Mouse (Mus musculus): ENCODE results near the gene Dctpp1. TPM values are rescaled to one million over a fixed set of nuclear protein-coding genes. Genes with fewer than 3 reads are reported as not detected.

The Dctpp1 gene
- polyA plus RNA-seq (2017; shearing (Covaris generic)) = 10 to 100 TPM; 50.9 to 60.3 TPM

GRCm38 (mm10) chr7:127260309-127261111, at the start of gene Dctpp1:
TSS of gene Dctpp1 (minus strand) at chr7:127260709.

DNA sequence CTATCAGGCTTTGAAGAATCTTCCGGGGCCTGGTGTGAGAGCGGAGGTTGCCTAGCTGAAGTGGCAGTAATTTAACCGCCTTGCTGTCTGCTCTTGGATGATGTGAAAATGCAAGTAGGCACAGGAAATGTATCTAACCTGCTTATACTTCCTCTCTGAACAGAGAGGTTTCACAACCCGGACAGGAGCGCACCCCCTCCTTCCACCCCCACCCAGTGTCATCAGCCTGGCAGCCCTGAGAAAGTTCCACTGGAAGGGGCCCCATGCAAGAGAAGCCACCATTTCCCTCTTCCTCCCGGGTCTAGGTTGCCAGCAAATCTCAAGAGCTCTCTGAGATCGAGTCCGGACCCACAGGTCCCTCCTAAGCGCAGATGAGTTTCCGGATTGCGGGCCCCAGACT, 35.6 kb upstream of the Dctpp1 start, which contains the start of gene Itgal:
Gene Itgal (plus strand): TSS at position 163 of the 400 bp plus-strand sequence.

DNA sequence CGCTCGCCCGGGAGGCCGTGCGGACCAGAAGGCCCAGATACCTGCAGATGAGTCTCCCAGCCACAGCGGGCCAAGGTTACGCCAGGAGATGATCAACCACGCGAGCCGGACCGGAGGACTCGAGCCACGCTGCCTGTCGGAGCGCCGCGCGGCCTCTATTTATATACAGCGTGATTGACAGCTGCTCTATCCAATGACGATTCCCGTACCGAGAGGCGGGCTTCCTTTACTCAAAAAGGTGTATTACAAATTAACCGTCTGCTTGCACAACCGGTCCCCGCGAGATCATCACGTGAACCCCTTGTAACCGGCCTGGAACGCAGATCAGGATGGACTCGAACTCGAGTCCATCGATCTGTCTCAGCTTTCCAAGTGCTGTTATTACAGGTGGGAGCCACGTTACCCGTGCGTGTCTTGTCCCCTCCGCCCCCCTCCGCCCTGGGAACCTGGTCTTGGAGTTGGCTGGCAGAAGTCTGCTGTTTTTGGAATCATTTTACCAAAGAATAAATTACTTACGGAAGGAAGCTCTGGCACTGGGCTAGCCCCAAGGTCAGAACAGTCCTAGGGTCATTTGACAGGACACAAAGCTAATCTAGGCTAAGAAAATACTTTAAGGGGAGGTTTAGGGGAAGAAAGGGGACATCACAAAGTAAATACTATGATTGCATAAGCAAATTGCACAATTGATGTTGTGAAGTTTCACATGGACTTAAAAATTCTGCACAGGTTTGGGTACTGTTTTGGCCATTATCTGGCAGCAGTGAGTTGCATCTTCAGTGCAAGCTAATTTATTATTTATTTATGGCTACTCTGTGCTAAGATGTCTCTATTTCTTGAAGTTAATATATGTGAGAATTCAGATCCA, 13.6 kb upstream of the Dctpp1 start, which contains the start of gene Sephs2:
Gene Sephs2 (minus strand): TSS at position 131 of the 865 bp plus-strand sequence.

GRCm38 (mm10) chr7:127243870-127244657, 16.4 kb downstream of the Dctpp1 start, which contains the start of gene Zfp771:
TSS of gene Zfp771 (plus strand) at chr7:127244274.

DNA sequence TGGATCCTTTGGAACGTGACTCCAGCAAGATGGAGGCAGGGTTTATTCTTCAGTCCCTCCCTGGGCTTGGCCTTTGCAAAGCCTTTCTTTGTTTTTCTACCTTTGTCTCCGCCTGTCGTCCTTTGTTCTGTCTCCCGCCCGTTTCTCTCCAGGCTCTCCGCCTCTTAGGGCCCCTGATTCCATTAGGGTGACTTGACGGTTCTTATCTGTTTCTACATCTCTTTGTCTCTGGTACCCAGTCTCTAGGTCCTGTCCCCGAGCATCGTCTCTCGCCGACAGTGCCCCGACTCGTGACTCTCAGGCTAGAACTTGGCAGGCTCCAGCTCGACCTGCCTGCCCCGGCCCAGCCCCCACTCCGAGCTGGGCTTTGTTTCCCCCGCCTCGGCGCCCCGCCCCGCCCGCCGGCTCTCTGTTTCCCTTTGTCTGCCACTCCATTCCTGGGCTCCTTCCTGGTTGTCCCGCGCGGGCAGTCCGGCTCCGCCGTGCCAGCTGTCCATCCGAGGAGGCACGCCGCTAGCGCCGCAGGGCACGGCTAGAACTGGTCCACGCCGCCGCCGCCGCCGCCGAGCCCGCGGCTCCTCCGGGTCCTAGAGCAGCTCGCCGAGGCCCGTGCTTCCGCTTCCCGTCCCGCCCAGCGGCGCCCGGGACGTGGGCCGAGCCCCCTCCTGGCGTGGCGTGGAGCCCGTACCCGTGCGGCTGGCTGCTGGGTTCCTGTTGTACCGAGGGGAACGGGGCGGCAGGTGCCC, 27.7 kb downstream of the Dctpp1 start, which contains the start of the genes Zfp553 and Sept1:
Gene Zfp553 (plus strand): TSS at position 440 of the 746 bp plus-strand sequence.
Gene Sept1 (minus strand): TSS at position 509 of the 746 bp plus-strand sequence.

GRCm38 (mm10) chr7:127208553-127209438, 51.7 kb downstream of the Dctpp1 start, which contains the start of gene Mylpf:
TSS of gene Mylpf (plus strand) at chr7:127208890.

DNA sequence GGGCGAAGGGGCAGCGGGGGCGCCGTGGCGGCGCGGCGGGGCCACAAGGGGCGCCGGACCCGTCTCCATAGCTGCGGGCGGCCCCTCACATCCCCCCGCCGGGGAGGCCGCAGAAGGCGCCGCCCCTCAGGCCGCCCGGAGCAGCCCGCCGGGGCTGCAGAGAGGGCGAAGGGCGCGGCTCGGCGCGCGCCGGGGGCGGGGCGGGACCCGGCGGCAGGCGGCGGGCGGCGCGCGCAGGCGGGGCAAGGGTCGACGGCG, 52.3 kb downstream of the Dctpp1 start, which contains the start of gene Tbc1d10b:
Gene Tbc1d10b (minus strand): TSS at position 174 of the 258 bp plus-strand sequence.

Other genes starting within 250 kb of the Dctpp1 start
- gene Mvp, start 246.1 kb downstream of the Dctpp1 start, polyA plus RNA-seq (2017; shearing (Covaris generic)) = 10 to 100 TPM; 19.5 to 57.5 TPM
- 1 to 10 TPM in 1 of 2 experiments, under 1 TPM in 1; 0.54 to 1.7 TPM for gene Pagr1b, start 244.2 kb downstream of the Dctpp1 start, polyA plus RNA-seq (2017; shearing (Covaris generic))
- gene Pagr1a, start 243.4 kb downstream of the Dctpp1 start, polyA plus RNA-seq (2017; shearing (Covaris generic)) = 100 to 1,000 TPM in 1 of 2 experiments, 10 to 100 TPM in 1; 99.8 to 119 TPM
- gene Gm42742, start 239.6 kb downstream of the Dctpp1 start, polyA plus RNA-seq (2017; shearing (Covaris generic)) = 10 to 100 TPM; 31.2 to 33.4 TPM
- 1 to 10 TPM; 6.4 to 8.6 TPM for gene Prrt2, start 239.5 kb downstream of the Dctpp1 start, polyA plus RNA-seq (2017; shearing (Covaris generic))
- 100 to 1,000 TPM; 117 to 145 TPM for gene Maz, start 233.7 kb downstream of the Dctpp1 start, polyA plus RNA-seq (2017; shearing (Covaris generic))
- gene Kif22, start 218.2 kb downstream of the Dctpp1 start, polyA plus RNA-seq (2017; shearing (Covaris generic)) = 10 to 100 TPM; 20.0 to 37.5 TPM
- not detected for gene Zg16, start 173.4 kb downstream of the Dctpp1 start, polyA plus RNA-seq (2017; shearing (Covaris generic))
- 100 to 1,000 TPM; 267 to 384 TPM for gene AI467606, start 169.3 kb downstream of the Dctpp1 start, polyA plus RNA-seq (2017; shearing (Covaris generic))
- gene Qprt, start 138.5 kb downstream of the Dctpp1 start, polyA plus RNA-seq (2017; shearing (Covaris generic)) = 10 to 100 TPM; 18.6 to 21.0 TPM
- 100 to 1,000 TPM in 1 of 2 experiments, 10 to 100 TPM in 1; 86.6 to 120 TPM for gene Spn, start 122.9 kb downstream of the Dctpp1 start, polyA plus RNA-seq (2017; shearing (Covaris generic))
- gene Cd2bp2, start 64.7 kb downstream of the Dctpp1 start, polyA plus RNA-seq (2017; shearing (Covaris generic)) = 10 to 100 TPM; 61.9 to 72.7 TPM
- 10 to 100 TPM; 54.9 to 75.1 TPM for gene Tbc1d10b, start 52.2 kb downstream of the Dctpp1 start, polyA plus RNA-seq (2017; shearing (Covaris generic))
- 10 to 100 TPM; 16.3 to 22.5 TPM for gene Mylpf, start 51.8 kb downstream of the Dctpp1 start, polyA plus RNA-seq (2017; shearing (Covaris generic))
- gene Zfp553, start 27.6 kb downstream of the Dctpp1 start, polyA plus RNA-seq (2017; shearing (Covaris generic)) = 10 to 100 TPM; 15.9 to 22.5 TPM
- gene Sept1, start 27.6 kb downstream of the Dctpp1 start, polyA plus RNA-seq (2017; shearing (Covaris generic)) = 100 to 1,000 TPM; 561 to 593 TPM
- gene Zfp771, start 16.4 kb downstream of the Dctpp1 start, polyA plus RNA-seq (2017; shearing (Covaris generic)) = 10 to 100 TPM; 14.3 to 16.7 TPM
- gene Sephs2, start 13.3 kb upstream of the Dctpp1 start, polyA plus RNA-seq (2017; shearing (Covaris generic)) = 10 to 100 TPM; 39.0 to 51.9 TPM
- gene Itgal, start 35.6 kb upstream of the Dctpp1 start, polyA plus RNA-seq (2017; shearing (Covaris generic)) = 100 to 1,000 TPM; 211 to 250 TPM
- under 1 TPM in 1 of 2 experiments, not detected in 1; 0.76 TPM for gene Zfp768, start 84.9 kb upstream of the Dctpp1 start, polyA plus RNA-seq (2017; shearing (Covaris generic))
- 10 to 100 TPM; 16.2 to 23.4 TPM for gene Zfp747, start 115.3 kb upstream of the Dctpp1 start, polyA plus RNA-seq (2017; shearing (Covaris generic))
- gene 9130019O22Rik, start 126.5 kb upstream of the Dctpp1 start, polyA plus RNA-seq (2017; shearing (Covaris generic)) = 1 to 10 TPM; 6.8 to 7.3 TPM
- gene E430018J23Rik, start 132.9 kb upstream of the Dctpp1 start, polyA plus RNA-seq (2017; shearing (Covaris generic)) = 1 to 10 TPM; 7.3 to 7.4 TPM
- 10 to 100 TPM in 1 of 2 experiments, 1 to 10 TPM in 1; 8.4 to 11.7 TPM for gene Zfp764, start 146.1 kb upstream of the Dctpp1 start, polyA plus RNA-seq (2017; shearing (Covaris generic))
- gene Zfp688, start 161.4 kb upstream of the Dctpp1 start, polyA plus RNA-seq (2017; shearing (Covaris generic)) = 10 to 100 TPM; 32.1 to 53.1 TPM
- 1 to 10 TPM; 6.9 to 7.4 TPM for gene Zfp689, start 188.4 kb upstream of the Dctpp1 start, polyA plus RNA-seq (2017; shearing (Covaris generic))
- gene Prr14, start 198.9 kb upstream of the Dctpp1 start, polyA plus RNA-seq (2017; shearing (Covaris generic)) = 100 to 1,000 TPM; 113 to 128 TPM
- 10 to 100 TPM; 19.8 to 25.7 TPM for gene Fbrs, start 218.5 kb upstream of the Dctpp1 start, polyA plus RNA-seq (2017; shearing (Covaris generic))

Data from activated CD4-positive, CD25-positive, alpha-beta regulatory T cell (primary cell).